Mouse (Mus musculus) olfactory bulb, adult 2 months (tissue): Measurements from ENCODE around the gene Snrpa.

ENCODE experiments used
- CTCF ChIP-seq: fragments of 200-500 bp; IDR thresholded peaks from 2 replicates; pipeline ENCODE4 v1.5.1; 2012; ENCODE audit warnings: low read depth, mild to moderate bottlenecking, low read length, moderate library complexity; ENCODE audit not compliant: insufficient read depth
- POLR2A ChIP-seq: fragments of 200-500 bp; IDR thresholded peaks from 2 replicates; pipeline ENCODE4 v1.6.1; 2012; ENCODE audit warnings: mild to moderate bottlenecking, low read depth, low read length, moderate library complexity; ENCODE audit not compliant: insufficient read depth

GRCm38 (mm10) chr7:27203730-27204449 lies 7.8 kb upstream of the Snrpa start:
- TF ChIP-seq CTCF (no peak), POLR2A (no peak)
